ENCODE assay signal across 8 mouse cellular contexts in genomic region chr8:71562751-71563150, GRCm38 (mm10). TPM values are rescaled to one million over a fixed set of nuclear protein-coding genes. Genes with fewer than 3 reads are reported as not detected.
DNase-seq lines count a peak whose midpoint lies in the region; ATAC-seq lines count a peak whose summit lies in the region.

No protein-coding gene starts in this region.

- no peak overlapping the region for H3K27ac ChIP-seq in hindbrain, embryonic 16.5 days (ENCODE audit: low read depth, low read length)
- H3K27ac ChIP-seq in limb, embryonic 10.5 days = no peak overlapping the region
- no peak overlapping the region for H3K27ac ChIP-seq in midbrain, embryonic 11.5 days (ENCODE audit: low read depth, low read length)

- H3K9me3 ChIP-seq in hindbrain, embryonic 16.5 days (ENCODE audit: control insufficient read depth, low read length) = peaks cover 2% of the 10 kb centered on the region; the same call in 1 of the 2 replicates
- peaks cover 4% of the 10 kb centered on the region for H3K9me3 ChIP-seq in limb, embryonic 10.5 days (replicated peaks)
- peaks cover 5% of the 10 kb centered on the region for H3K9me3 ChIP-seq in midbrain, embryonic 11.5 days (ENCODE audit: control insufficient read depth, low read length)

- peak; percentile 69 for DNase-seq in R1 (ENCODE audit: low read depth, low spot score)
- peak; percentile 84 to 90 for DNase-seq in cerebellum, postnatal 14 days
- peak; percentile 66 to 72 for DNase-seq in gastrocnemius, adult 8-10 months (ENCODE audit: low spot score in 2 of 2)
- peak; percentile 81 for DNase-seq in limb, embryonic 10.5 days (ENCODE audit: low spot score)
- peak; percentile 95 for DNase-seq in midbrain, embryonic 11.5 days (ENCODE audit: low spot score, missing footprints)
- DNase-seq in right cerebral cortex, postnatal 4 days = peak; percentile 74
- peak; percentile 77 to 85 for DNase-seq in urinary bladder, postnatal 4 days (ENCODE audit: low spot score in 2 of 2)

- WGBS in hindbrain, embryonic 16.5 days = 1% methylated on average over 33 of the region's 33 CpGs
- 2% methylated on average over 33 of the region's 33 CpGs for WGBS in limb, embryonic 10.5 days
- WGBS in midbrain, embryonic 11.5 days = under 1% methylated on average over 33 of the region's 33 CpGs

- peaks cover 13% of the 10 kb centered on the region for H3K4me1 ChIP-seq in hindbrain, embryonic 16.5 days (ENCODE audit: control insufficient read depth, insufficient read depth, low read depth, low read length)
- peaks cover 21% of the 10 kb centered on the region for H3K4me1 ChIP-seq in limb, embryonic 10.5 days
- no peaks in the 10 kb centered on the region for H3K4me1 ChIP-seq in midbrain, embryonic 11.5 days (ENCODE audit: control insufficient read depth, insufficient read depth, low read length)

- H3K27me3 ChIP-seq in hindbrain, embryonic 16.5 days (replicated peaks; ENCODE audit: control insufficient read depth, insufficient read depth, low read length) = peaks cover 56% of the 10 kb centered on the region
- H3K27me3 ChIP-seq in limb, embryonic 10.5 days (ENCODE audit: low read depth, poor library complexity, severe bottlenecking) = peaks cover 97% of the 10 kb centered on the region
- H3K27me3 ChIP-seq in midbrain, embryonic 11.5 days (ENCODE audit: control insufficient read depth, insufficient read depth, low read length) = peaks cover 53% of the 10 kb centered on the region

- H3K4me2 ChIP-seq in hindbrain, embryonic 16.5 days (ENCODE audit: low read length) = peak overlapping the region; percentile 52
- H3K4me2 ChIP-seq in midbrain, embryonic 11.5 days = peak overlapping the region; percentile 34

- peak overlapping the region; percentile 32 for H3K4me3 ChIP-seq in hindbrain, embryonic 16.5 days (ENCODE audit: low read length)
- peak overlapping the region; percentile 31 for H3K4me3 ChIP-seq in limb, embryonic 10.5 days
- H3K4me3 ChIP-seq in midbrain, embryonic 11.5 days (ENCODE audit: low read depth, low read length) = no peak overlapping the region

- ATAC-seq in hindbrain, embryonic 16.5 days = peak; percentile 53; the same call in 1 of the 2 replicates
- ATAC-seq in midbrain, embryonic 11.5 days (ENCODE audit: low FRiP score) = peak; percentile 59

- no peaks in the 10 kb centered on the region for H3K36me3 ChIP-seq in hindbrain, embryonic 16.5 days (ENCODE audit: control insufficient read depth, insufficient read depth, low read length)
- no peaks in the 10 kb centered on the region for H3K36me3 ChIP-seq in limb, embryonic 10.5 days
- no peaks in the 10 kb centered on the region for H3K36me3 ChIP-seq in midbrain, embryonic 11.5 days (ENCODE audit: control insufficient read depth, insufficient read depth, low read length)

- peak overlapping the region; percentile 50 for H3K9ac ChIP-seq in hindbrain, embryonic 16.5 days (ENCODE audit: low read depth, low read length)
- H3K9ac ChIP-seq in midbrain, embryonic 11.5 days (ENCODE audit: low read length) = no peak overlapping the region

RNA-seq across cellular contexts. Expression of gene Nxnl1, which starts 3.6 kb away (rescaled TPM):
- total RNA-seq in gastrocnemius, adult 8-10 months (2022) = under 1 TPM in 2 of 4 experiments, not detected in 2; 0.09 to 0.13 TPM
- polyA plus RNA-seq in hindbrain, embryonic 16.5 days (2015; fragmentation: Nextera tagmentation; extraction: Ambion mirVana) = not detected in 2 replicates
- not detected in 2 replicates for polyA plus RNA-seq in limb, embryonic 10.5 days (2016; fragmentation: Nextera tagmentation; extraction: Ambion mirVana)
- polyA plus RNA-seq in midbrain, embryonic 11.5 days (2014; fragmentation: Nextera tagmentation; extraction: Ambion mirVana) = not detected in 2 replicates

RNA-seq across cellular contexts. Expression of gene Tmem221, which starts 4.1 kb away (rescaled TPM):
- total RNA-seq in gastrocnemius, adult 8-10 months (2022) = not detected
- 0.09 and 0.19 TPM in 2 replicates for polyA plus RNA-seq in hindbrain, embryonic 16.5 days (2015; fragmentation: Nextera tagmentation; extraction: Ambion mirVana)
- 0.29 and 0.45 TPM in 2 replicates for polyA plus RNA-seq in limb, embryonic 10.5 days (2016; fragmentation: Nextera tagmentation; extraction: Ambion mirVana)
- polyA plus RNA-seq in midbrain, embryonic 11.5 days (2014; fragmentation: Nextera tagmentation; extraction: Ambion mirVana) = 0.12 and 0.14 TPM in 2 replicates

RNA-seq across cellular contexts. Expression of gene Slc27a1, which starts 5.9 kb away (rescaled TPM):
- 10 to 100 TPM; 70.7 to 88.1 (median 80.5) TPM for total RNA-seq in gastrocnemius, adult 8-10 months (2022)
- polyA plus RNA-seq in hindbrain, embryonic 16.5 days (2015; fragmentation: Nextera tagmentation; extraction: Ambion mirVana) = 102 and 107 TPM in 2 replicates
- 21.3 and 28.8 TPM in 2 replicates for polyA plus RNA-seq in limb, embryonic 10.5 days (2016; fragmentation: Nextera tagmentation; extraction: Ambion mirVana)
- polyA plus RNA-seq in midbrain, embryonic 11.5 days (2014; fragmentation: Nextera tagmentation; extraction: Ambion mirVana) = 8.6 and 12.4 TPM in 2 replicates

RNA-seq across cellular contexts. Expression of gene Mvb12a, which starts 20.0 kb away (rescaled TPM):
- 10 to 100 TPM; 17.7 to 28.7 (median 23.4) TPM for total RNA-seq in gastrocnemius, adult 8-10 months (2022)
- 66.3 and 70.4 TPM in 2 replicates for polyA plus RNA-seq in hindbrain, embryonic 16.5 days (2015; fragmentation: Nextera tagmentation; extraction: Ambion mirVana)
- polyA plus RNA-seq in limb, embryonic 10.5 days (2016; fragmentation: Nextera tagmentation; extraction: Ambion mirVana) = 76.2 and 77.5 TPM in 2 replicates
- polyA plus RNA-seq in midbrain, embryonic 11.5 days (2014; fragmentation: Nextera tagmentation; extraction: Ambion mirVana) = 50.7 and 51.0 TPM in 2 replicates

RNA-seq across cellular contexts. Expression of gene Bst2, which starts 25.5 kb away (rescaled TPM):
- total RNA-seq in gastrocnemius, adult 8-10 months (2022) = 1 to 10 TPM; 4.7 to 9.2 (median 7.6) TPM
- polyA plus RNA-seq in hindbrain, embryonic 16.5 days (2015; fragmentation: Nextera tagmentation; extraction: Ambion mirVana) = 10.4 and 12.3 TPM in 2 replicates
- polyA plus RNA-seq in limb, embryonic 10.5 days (2016; fragmentation: Nextera tagmentation; extraction: Ambion mirVana) = 5.6 TPM in 2 replicates
- 5.0 and 6.1 TPM in 2 replicates for polyA plus RNA-seq in midbrain, embryonic 11.5 days (2014; fragmentation: Nextera tagmentation; extraction: Ambion mirVana)
